21 mouse cellular contexts compared by ENCODE assay signal in genomic region chr5:149566026-149566425, GRCm38 (mm10). TPM values are rescaled to one million over a fixed set of nuclear protein-coding genes. Genes with fewer than 3 reads are reported as not detected.
DNase-seq lines count a peak whose midpoint lies in the region; ATAC-seq and TF ChIP-seq lines count a peak whose summit lies in the region.
"Had no signal": no experiment of that assay in that cellular context is flagged by ENCODE, and none has a peak within 500 bp of the region (broad histone marks: within the 10 kb centered on the region; RNA-seq: fewer than 3 reads in every experiment).

No protein-coding gene starts in this region.

- WGBS in limb, embryonic 12.5 days: 42% methylated on average over 11 of the region's 11 CpGs
- WGBS in midbrain, embryonic 15.5 days: 23% methylated on average over 11 of the region's 11 CpGs
- WGBS in kidney, embryonic 16.5 days: 50% methylated on average over 11 of the region's 11 CpGs

- DNase-seq in layer of hippocampus, adult 2 months (ENCODE audit: low spot score in 2 of 2): no peak
- DNase-seq in layer of hippocampus, postnatal 14 days (ENCODE audit: low spot score in 2 of 2): no peak
- DNase-seq in brain, adult 2 months (ENCODE audit: low read depth, low spot score): peak; percentile 63
- DNase-seq in cerebellum, postnatal 25 days: no peak
- no peak for DNase-seq in urinary bladder, postnatal 4 days (ENCODE audit: low spot score in 2 of 2)
- DNase-seq: adrenal gland, adult 2 months; kidney, adult 2 months; layer of hippocampus, postnatal 36 days; right cerebral cortex, adult 18-20 months; thymus, postnatal 25 days had no signal

- no peaks in the 10 kb centered on the region for H3K27me3 ChIP-seq in limb, embryonic 12.5 days
- no peaks in the 10 kb centered on the region for H3K27me3 ChIP-seq in midbrain, embryonic 15.5 days (replicated peaks)
- no peaks in the 10 kb centered on the region for H3K27me3 ChIP-seq in kidney, embryonic 16.5 days (ENCODE audit: insufficient read depth, low read length)
- H3K27me3 ChIP-seq: embryonic facial prominence, embryonic 12.5 days; lung, embryonic 15.5 days; midbrain, embryonic 12.5 days had no signal

- H3K9ac ChIP-seq in limb, embryonic 12.5 days (replicated peaks): no peak overlapping the region
- 0 out of 2 replicates have a peak overlapping the region, but pooled peaks have one; percentile 20 for H3K9ac ChIP-seq in midbrain, embryonic 15.5 days
- no peak overlapping the region for H3K9ac ChIP-seq in kidney, embryonic 16.5 days (replicated peaks; ENCODE audit: low read length)
- H3K9ac ChIP-seq: embryonic facial prominence, embryonic 12.5 days; liver, embryonic 14.5 days; lung, embryonic 15.5 days; midbrain, embryonic 12.5 days had no signal

- H3K4me3 ChIP-seq in layer of hippocampus, adult 2 months: no peak overlapping the region
- no peak overlapping the region for H3K4me3 ChIP-seq in limb, embryonic 12.5 days (replicated peaks)
- no peak overlapping the region for H3K4me3 ChIP-seq in midbrain, embryonic 15.5 days
- no peak overlapping the region for H3K4me3 ChIP-seq in kidney, embryonic 16.5 days (ENCODE audit: low read length)
- H3K4me3 ChIP-seq: embryonic facial prominence, embryonic 12.5 days; erythroblast, embryonic 14.5 days; lung, embryonic 15.5 days; midbrain, embryonic 12.5 days had no signal

- no peak for ATAC-seq in limb, embryonic 12.5 days (ENCODE audit: insufficient number of reproducible peaks, insufficient read depth, low FRiP score, low TSS enrichment, low read depth)
- ATAC-seq in midbrain, embryonic 15.5 days (replicated peaks): peak; percentile 40
- ATAC-seq in kidney, embryonic 16.5 days (ENCODE audit: low FRiP score, low TSS enrichment): no peak

- no peaks in the 10 kb centered on the region for H3K36me3 ChIP-seq in limb, embryonic 12.5 days
- H3K36me3 ChIP-seq in midbrain, embryonic 15.5 days (replicated peaks): no peaks in the 10 kb centered on the region
- no peaks in the 10 kb centered on the region for H3K36me3 ChIP-seq in kidney, embryonic 16.5 days (ENCODE audit: insufficient read depth, low read length)
- H3K36me3 ChIP-seq: embryonic facial prominence, embryonic 12.5 days; lung, embryonic 15.5 days; midbrain, embryonic 12.5 days had no signal

- H3K9me3 ChIP-seq in limb, embryonic 12.5 days: no peaks in the 10 kb centered on the region
- no peaks in the 10 kb centered on the region for H3K9me3 ChIP-seq in midbrain, embryonic 15.5 days
- no peaks in the 10 kb centered on the region for H3K9me3 ChIP-seq in kidney, embryonic 16.5 days (ENCODE audit: low read length)
- H3K9me3 ChIP-seq: embryonic facial prominence, embryonic 12.5 days; lung, embryonic 15.5 days; midbrain, embryonic 12.5 days had no signal

- peaks cover 30% of the 10 kb centered on the region for H3K4me1 ChIP-seq in limb, embryonic 12.5 days (replicated peaks)
- peaks cover 33% of the 10 kb centered on the region for H3K4me1 ChIP-seq in midbrain, embryonic 15.5 days
- H3K4me1 ChIP-seq in kidney, embryonic 16.5 days (ENCODE audit: insufficient read depth, low read length): peaks cover 11% of the 10 kb centered on the region; the same call in 1 of the 2 replicates

- no peak overlapping the region for H3K4me2 ChIP-seq in limb, embryonic 12.5 days
- no peak overlapping the region for H3K4me2 ChIP-seq in midbrain, embryonic 15.5 days
- no peak overlapping the region for H3K4me2 ChIP-seq in kidney, embryonic 16.5 days (replicated peaks; ENCODE audit: low read depth, low read length)
- H3K4me2 ChIP-seq: embryonic facial prominence, embryonic 12.5 days; lung, embryonic 15.5 days; midbrain, embryonic 12.5 days had no signal

- peak overlapping the region; percentile 40; the same call in 1 of the 2 replicates for H3K27ac ChIP-seq in layer of hippocampus, adult 2 months
- H3K27ac ChIP-seq in limb, embryonic 12.5 days: peak overlapping the region; percentile 69
- H3K27ac ChIP-seq in midbrain, embryonic 15.5 days: peak overlapping the region; percentile 62
- H3K27ac ChIP-seq in kidney, embryonic 16.5 days (ENCODE audit: low read length): no peak overlapping the region
- H3K27ac ChIP-seq: embryonic facial prominence, embryonic 12.5 days; liver, embryonic 14.5 days; lung, embryonic 15.5 days; macrophage; midbrain, embryonic 12.5 days had no signal

- TF ChIP-seq CTCF in layer of hippocampus, adult 2 months (conservative IDR thresholded peaks at IDR 0.05): no peak

RNA-seq across cellular contexts. Expression of gene Wdr95, which starts 37.5 kb away (rescaled TPM):
- total RNA-seq in layer of hippocampus, adult 2 months (2021): 1 to 10 TPM in 1 of 2 experiments, under 1 TPM in 1; 0.41 to 1.0 TPM
- total RNA-seq in layer of hippocampus, postnatal 14 days (2021): 1 to 10 TPM; 2.0 to 2.1 TPM
- polyA plus RNA-seq in limb, embryonic 12.5 days (2016; fragmentation: Nextera tagmentation; extraction: Ambion mirVana): not detected in 2 replicates
- 0.14 and 0.27 TPM in 2 replicates for polyA plus RNA-seq in midbrain, embryonic 15.5 days (2015; fragmentation: Nextera tagmentation; extraction: Ambion mirVana)
- not detected in 2 replicates for polyA plus RNA-seq in kidney, embryonic 16.5 days (2015; fragmentation: Nextera tagmentation; extraction: Ambion mirVana)
- total RNA-seq: adrenal gland, adult 2 months; hematopoietic stem cell, adult 5-6 weeks had no signal
- polyA plus RNA-seq: adrenal gland, adult 2 months; erythroblast, embryonic 14.5 days; large intestine, adult 2 months; liver, embryonic 14.5 days; macrophage had no signal
